Mouse (Mus musculus) CD4-positive helper T cell, adult 2 months (primary cell): ENCODE data around the gene Efnb2.

Experiments
- DNase-seq: peaks from one replicate; pipeline ENCODE4 v3.0.0-alpha.2; 2012; ENCODE audit warnings: low read depth, missing footprints, low spot score

Efnb2 gene

DNA sequence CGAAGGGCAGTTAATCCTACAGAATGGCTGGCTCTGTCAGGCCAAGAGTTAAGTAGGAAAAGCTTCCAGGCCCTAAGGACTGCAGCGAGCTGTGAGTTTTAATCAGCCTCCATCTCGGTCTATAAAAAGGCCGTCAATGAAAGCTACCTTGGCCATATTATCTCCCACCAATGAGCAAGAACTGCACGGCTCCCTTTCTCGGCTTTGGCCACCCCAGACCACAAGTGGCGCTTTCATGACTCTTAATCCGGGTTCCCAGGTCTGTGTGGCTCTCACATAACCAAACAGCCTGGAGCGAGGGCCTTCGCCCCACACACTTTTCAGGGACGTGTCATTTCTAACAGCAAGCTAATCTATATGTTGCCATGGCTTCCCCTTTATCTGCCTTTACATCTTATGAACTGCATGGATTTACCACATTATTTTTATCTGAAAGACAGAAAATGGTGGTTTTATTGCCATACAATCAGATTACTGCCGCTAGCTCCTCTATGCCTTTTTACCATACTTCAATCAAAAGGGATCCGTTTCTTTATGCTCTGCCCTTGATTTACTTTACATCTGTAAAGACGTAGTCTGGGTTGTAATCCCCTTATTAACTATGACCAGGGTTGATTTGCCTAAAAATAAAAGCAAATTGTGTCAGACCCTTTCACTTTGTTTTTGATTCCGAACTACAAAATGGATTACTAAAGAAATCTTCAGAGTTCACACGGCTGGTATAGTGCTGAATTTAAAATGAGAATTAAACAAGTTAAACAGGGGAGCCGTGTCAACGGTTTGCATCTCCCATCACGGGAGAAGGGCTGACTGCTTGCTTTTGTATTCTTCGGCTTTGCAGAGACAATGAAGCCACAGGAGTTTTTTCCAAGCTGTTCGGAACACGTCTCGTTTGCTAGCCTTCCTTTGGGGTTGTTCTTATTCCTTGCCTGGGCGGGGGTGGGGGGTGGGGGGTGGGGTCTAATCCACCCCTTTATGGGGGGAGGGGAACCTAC lies 5.4 kb downstream of the Efnb2 start:
- no peak for DNase-seq

DNA sequence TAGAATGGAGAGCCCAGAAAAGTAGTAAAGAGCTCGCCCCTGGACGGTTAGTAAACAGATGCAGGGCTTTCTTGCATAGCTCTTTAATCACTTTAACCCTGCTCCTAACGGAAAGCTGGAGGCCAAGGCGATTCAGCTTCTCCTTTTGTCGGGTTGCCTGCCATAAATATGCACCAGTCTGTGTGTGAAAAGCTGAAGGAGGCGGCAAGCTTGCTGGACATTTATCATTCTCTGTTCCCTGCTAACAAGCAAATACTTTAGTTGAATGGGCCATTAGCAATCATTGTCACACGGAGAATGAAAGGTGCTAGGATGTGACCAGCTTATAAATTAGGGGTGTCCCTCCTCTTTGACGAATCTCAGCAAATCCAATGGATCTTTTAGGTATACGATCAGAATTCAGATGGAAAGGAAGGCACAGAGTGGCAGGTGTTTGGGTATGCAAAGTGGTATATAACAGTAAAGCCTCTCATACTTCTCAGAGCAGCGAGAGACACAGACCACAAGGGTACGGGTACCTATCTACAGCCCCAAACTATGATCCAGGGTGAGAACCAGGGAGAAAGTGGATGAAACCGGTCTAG lies 7.0 kb downstream of the Efnb2 start:
- no peak for DNase-seq

DNA sequence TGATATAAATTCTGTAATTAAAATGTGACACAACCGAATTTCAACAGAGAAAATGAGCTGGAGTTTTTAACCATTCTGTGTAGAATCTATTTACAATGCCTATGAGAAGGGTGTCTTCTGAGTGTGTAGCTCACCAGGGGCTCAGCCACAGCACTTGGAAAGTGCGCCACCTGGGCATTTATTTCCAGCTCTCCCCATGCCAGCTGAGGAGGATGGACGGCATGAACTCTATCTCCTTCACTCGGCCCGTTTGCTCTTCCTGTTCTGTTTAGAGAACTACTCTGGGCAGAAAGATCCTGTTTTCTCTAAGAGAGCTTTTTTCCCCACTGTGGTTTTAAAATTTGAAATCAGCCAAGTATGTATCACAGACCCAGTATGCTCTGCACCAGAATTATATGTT lies 7.7 kb downstream of the Efnb2 start:
- no peak for DNase-seq

DNA sequence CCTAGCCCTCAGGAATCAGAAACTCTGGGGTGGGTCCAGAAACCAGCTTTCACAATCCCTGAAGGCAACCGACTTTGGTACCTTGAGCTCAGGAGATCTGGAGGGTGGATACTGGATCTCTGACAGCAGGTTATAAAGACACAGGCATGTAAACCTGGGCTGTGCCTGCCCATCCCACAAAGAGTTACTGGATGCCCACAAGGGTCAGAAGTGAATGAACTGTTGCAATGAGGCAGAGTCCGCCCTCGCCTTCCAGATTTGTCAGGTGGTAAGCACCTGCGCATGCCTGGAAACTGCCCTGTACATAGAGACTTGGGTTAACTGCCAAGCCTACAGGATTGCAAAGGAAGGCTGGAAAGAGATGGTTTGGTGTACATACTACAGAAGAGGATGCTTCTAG lies 8.7 kb downstream of the Efnb2 start:
- DNase-seq: no peak

DNA sequence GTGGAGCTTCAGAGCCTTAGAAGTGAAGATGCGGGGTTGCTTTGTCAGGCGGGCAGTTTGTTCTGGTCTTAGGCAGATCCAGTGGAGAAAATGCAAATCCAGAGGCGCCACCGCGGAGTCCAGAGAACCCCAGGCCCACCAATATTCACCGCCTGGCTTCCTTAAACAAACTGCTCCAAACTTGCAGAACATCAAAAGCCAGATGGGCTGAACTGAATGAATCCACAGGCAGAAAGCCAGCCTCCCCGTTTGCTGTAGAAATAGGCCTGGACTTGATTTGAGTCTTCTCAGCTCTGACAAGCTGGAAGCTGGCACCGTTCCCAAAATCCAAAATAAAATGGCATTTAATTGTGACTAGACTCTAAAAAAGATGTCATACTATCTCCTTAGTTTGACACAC lies 11.1 kb downstream of the Efnb2 start:
- DNase-seq: no peak

DNA sequence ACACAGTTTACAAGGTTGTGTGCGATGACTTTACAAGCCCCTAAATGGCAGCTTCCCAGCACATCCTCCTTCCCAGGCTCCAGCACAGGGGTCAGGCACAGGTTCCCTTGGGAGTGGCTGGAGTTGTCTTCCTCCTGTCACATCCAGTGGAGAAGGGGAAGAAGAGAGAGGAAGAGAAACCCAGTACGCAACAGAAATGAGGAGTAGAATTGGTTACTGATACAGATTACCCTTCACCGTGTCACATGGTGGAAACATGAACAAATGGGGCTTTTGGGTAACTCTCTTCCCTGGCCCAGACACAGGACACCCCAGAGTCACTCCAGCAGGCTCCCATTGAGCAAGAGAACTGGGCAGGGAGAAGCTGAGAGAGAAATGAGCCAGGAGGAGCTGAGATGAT lies 11.5 kb downstream of the Efnb2 start:
- no peak for DNase-seq

DNA sequence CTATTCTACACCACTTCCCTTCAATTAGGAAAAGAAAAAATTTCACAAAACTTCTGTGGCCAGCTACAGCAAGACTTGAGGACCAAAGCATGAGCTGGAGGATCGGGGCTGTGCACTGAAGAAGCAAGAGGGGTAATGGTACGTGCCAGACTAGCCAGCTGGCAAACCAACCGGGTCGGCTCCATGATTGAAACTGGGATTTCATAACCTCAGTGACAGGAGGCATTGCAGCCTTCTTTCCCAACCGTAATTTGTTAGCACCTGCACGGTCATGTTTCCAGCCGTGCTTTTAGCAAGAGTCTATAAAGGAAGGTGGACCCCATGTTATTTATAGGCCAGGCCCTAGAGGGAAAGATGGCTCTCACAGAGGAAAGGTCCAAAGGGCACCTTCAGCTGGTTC lies 12.4 kb downstream of the Efnb2 start:
- DNase-seq: no peak

DNA sequence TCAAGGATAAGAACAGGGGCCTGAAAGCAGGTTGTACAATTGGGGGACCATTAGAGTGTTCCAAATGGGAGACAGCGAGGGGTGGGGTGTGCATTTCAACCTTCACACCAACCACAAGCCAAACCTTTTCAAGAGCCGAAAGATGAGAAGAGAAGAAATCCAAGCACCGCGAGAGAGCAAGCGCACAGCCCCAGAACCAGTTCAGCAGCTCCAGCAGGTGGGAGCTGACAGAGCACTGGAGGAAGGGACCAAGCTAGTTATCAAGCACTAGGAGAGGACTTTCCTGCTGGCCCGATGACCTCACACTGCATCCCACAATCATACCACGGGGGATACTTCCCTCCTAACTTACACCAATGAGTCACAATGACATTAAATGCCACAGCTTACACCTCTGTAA lies 13.2 kb downstream of the Efnb2 start:
- DNase-seq: no peak

DNA sequence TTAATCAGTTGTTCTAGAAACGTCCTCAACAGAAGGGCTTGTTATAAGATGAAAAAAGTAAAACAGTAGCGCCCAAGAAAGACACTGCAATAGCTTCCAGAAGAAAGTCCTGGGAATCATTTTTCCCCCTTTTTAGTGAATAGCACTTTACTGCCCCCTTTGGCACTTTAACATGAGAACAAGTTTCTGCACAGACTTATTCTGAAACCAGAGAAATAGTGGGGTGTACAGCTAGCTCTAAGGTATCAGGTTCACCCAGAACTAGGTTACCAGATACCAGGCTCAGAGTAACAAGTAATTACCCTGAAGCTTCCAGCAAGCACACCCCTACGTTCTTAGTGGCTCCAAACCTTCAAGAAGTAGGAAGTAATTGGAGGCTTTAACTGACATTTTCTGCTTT lies 13.7 kb downstream of the Efnb2 start:
- DNase-seq: no peak

DNA sequence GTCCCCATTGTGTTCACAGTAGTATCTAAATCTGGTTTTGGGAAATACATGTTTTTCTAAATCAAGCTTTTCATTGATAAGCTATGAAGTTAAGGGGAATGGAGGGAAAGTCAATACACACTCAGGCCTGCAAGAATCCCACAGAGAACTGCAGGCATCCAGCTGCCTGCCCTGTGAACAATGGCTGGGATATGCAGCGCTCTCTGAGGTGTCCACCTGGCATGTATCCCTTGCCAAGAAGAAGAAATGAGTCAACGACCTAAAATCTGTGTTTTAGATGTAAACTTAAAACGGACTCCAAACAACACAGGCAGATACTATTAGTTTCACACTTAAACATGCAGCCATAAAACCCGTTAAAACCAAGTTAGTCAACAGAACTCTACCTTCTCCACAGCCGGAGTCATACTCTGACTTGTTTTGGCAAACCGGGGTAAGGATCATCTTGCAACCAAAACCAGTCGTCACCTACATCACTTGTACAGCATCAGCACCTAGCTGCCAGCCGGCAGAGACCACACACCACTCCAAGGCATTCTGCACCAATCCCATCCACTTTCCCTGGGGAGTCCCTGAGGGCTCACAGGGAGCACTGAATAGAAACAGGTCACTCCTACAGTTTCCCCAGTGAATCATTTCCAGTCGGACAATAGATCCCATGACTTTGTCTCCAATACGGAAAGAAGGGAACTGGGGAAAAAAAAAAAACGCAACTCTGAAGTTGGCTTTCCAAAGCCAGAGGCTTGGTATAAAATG lies 16.7 kb downstream of the Efnb2 start:
- DNase-seq: no peak

DNA sequence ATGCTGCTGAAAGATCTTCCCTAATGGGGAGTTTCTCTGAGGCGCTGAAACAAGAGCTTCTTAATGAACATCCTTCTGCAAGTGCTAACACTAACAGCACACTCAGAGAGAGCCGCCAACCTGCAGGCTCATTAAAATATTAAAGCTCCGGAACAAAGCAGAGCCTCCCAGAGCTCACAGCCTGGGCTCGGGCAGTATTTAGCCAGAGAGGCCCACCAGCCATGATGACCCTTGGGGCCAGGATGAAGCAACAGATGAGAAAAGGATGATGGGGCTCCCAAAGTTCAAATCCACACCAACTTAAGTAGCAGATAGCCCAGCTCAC lies 20.8 kb downstream of the Efnb2 start:
- no peak for DNase-seq

DNA sequence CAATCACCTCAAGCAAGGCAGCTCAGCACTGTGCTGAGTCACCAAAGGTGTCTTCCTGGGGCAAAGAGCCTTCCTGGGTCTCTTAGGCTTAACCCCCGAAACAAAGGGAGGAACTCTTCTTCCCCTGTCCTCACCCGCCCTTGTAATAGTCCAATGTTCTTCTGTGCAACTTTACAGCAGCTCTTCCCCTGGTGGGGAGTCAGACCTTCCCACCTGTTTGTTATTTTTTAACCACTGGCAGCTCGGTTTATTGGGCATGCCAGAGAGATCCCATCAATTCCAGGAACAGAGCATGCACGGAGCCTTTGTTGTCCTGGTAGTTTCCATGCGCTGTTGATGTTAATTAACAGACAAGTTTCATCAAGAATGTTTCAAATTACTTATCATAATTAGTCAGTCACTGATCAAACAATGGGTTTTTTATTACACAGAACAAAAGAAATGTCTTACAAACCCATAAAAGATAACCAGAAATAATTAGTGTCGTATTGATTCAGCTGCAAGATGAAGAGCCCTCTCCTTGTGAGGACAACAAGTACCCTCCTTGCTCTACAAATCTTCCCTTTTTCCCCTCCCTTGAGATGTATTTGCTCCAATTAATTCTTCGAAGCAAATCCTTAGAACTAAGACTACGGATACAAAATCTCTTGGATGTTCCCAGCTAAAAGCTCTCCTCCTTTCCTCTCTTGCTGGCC lies 21.3 kb downstream of the Efnb2 start:
- DNase-seq: no peak

DNA sequence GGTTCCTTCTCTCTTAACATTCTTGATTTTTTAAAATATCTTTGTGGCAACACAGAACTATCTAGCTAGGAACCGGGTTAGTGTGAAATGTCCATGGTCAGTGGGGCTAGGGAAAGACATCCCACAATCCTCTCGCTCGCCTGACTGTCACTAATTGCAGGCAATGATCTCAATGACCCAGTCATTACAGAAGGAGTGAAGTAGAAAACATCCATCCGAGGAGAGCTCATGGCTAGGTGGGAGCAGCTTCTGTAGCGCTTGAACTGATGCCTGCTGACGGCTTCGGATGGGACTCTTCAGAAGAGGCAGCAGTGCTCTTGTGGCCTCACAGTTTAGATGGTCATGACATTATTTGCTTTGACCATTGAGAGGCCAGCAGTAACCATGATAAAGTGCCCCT lies 29.6 kb downstream of the Efnb2 start:
- DNase-seq: no peak

DNA sequence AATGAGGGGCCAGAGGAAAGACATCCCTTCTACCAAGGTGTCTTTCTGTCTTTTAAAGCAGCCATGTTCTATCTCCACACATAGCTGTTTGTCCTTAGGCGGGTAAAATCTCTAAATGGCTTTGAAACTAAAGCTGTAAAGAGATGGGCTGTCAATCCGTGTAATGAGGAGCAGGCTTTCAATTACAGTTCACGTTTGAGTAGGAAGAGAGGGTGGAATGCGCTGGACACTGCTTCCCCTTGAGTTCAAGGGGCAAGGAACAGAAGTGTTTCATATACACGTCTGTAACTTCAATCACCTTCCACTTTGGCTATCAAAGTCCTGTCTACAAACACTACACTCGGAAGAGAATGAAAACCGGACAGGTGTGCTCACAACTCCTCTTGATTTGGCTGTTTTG lies 37.0 kb downstream of the Efnb2 start:
- DNase-seq: no peak

DNA sequence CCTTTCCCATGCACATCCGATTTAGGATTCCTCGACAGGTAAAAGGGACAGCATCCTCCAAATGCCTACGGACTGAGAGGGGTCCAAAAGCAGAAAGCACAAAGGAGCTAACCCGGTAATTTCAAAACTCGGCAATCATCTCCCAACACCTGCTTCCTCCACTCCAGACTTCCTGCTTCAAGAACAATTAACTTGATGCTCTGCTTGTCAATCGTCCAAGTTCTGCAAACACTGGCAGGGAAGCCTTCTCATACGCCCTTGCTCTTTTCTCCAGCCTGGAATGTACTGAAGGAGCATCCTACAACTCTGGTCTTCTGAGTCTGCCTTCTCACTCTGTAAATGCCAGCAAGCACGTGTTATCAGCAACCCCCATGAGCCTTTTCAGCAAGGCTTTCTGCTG lies 37.6 kb downstream of the Efnb2 start:
- no peak for DNase-seq

DNA sequence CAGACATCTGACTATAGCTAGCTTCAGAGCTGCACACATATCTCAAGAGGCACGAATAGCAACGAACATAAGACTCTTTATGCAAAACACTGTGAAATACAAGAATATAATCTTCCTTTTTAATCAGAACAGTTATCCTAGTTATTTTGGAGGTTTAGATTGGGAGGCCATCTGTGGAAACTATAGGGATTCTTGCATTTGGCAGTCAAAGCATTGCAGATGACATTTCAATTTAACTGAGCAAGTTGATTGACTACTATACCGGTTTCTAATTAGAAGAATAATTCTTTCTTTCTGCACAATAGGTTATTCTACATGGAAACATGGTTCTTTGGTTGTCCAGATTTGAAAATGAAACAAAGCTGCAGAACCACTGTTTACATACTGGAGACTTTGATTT lies 38.6 kb downstream of the Efnb2 start:
- no peak for DNase-seq

DNA sequence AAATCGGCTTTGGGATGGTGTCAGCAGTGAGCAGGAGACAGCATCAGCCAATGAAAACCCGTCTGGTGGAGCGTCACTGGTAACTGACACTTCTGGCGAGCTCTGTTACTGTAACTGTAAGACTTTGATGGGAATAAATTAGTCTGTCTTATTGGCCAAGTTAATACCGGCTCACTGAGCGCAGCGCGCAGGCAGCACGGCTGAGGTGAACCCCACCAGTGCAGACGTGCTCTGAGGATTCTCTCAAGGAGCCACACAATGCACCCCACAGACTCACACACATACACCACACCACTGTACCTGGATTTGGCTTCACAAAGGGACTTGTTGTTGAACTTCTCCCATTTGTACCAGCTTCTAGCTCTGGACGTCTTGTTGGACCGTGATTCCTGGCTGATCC lies 39.0 kb downstream of the Efnb2 start:
- DNase-seq: no peak

DNA sequence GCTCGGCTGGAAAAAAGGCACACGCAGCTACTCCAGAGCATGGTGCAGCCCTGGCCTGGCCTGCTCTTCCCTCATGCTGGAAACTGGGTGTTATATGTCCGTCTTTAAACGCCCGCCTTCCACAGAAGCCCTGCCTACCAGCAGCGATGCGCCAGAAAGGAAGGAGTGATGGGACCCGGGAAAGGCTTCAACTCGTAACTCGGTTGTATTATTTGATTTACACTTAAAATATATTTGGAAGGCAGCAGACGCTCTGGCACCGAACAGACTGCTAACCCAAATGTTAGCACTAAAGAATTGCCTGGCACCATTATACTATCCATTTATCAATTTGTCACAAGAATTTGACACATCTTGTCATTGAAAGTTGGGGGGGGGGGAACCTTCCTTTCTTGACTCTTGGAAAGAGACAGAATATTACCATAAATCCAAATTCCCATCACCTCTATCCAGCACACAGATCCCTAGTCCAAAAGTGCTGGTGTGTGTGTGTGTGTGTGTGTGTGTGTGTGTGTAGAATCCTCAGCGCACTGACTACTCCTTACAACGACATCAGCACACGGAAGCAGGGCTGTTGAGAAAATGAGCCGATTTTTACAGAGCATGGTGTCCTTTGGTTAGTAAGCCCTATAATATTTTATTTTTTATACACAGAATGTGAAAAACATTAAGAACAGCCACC lies 39.7 kb downstream of the Efnb2 start:
- DNase-seq: no peak

DNA sequence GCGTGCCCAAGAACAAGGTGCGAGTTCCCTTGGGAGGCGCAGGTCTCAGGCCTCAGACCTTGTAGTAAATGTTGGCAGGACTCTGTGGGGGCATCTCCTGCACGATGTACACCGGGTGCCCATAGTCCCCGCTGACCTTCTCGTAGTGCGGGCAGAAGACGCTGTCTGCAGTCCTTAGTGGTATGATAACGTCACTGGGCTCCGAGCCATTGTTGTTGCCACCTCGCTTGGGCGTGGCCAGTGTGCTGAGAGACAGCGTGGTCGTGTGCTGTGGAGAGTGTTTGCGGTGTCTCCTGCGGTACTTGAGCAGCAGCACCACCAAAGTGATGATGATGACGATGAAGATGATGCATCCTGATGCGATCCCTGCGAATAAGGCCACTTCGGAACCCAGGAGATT lies 40.5 kb downstream of the Efnb2 start:
- no peak for DNase-seq

DNA sequence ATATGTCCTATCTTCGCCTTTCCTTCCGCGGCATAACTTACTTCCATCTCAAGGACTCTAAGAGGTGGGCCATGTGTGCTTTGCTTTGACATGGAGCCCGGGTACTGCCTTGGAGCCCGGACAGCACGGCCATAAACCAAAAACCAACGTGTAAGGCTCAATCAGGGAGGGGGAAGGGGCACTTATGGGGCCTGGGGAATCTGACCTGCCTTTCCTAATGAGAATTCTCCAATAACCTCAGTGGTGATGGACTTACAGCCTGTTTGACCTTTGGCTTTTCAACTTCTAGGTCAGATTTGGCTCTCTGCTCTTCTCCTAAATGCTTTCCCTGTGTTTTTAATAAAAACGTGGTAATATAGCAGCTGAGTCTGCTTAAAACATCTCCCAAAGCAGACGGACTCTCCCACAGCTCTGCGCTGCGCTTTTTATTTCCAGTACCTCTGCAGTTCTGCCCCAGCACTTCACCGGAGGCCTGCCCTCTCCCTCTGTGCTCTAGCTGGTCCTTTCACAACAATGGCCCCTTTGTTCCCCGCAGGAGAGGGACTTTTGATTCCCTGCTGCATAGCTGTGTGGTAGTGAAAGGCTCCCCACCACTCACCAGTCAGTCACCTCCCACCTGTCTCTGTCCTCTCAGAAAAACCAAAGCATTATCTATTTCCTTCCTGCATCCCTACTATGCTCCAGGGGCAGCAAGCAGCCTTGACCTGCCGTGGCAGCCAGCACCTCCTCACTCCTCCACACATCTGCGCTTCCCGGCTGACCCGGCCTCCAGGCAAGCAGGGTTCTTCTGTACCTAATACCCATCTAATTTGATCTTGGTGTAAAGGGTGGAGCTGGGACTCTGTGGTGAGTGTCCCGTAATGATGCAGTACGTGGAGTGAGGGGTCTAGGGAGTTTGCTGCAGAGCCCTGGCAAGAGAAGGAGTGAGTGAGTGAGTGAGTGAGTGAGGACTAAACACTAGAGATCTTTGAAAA lies 41.5 kb downstream of the Efnb2 start:
- DNase-seq: no peak
